Mouse (Mus musculus) CH12.LX (cell line): ENCODE measurements around the gene Ncaph2. TPM values are rescaled to one million over a fixed set of nuclear protein-coding genes. Genes with fewer than 3 reads are reported as not detected.

Source experiments
- DNase-seq: peaks from one replicate; pipeline ENCODE4 v3.0.0-alpha.2; 2013; ENCODE audit errors: extremely low read depth
- H3K27ac ChIP-seq: 2 replicates; pipeline ENCODE4 v1.5.1; 2012; ENCODE audit warnings: low read depth, mild to moderate bottlenecking, control low read depth, moderate library complexity; ENCODE audit not compliant: insufficient read depth
- H3K27me3 ChIP-seq: replicated peaks from 2 replicates; pipeline ENCODE3; 2012; ENCODE audit warnings: inconsistent platforms
- H3K36me3 ChIP-seq, 2 experiments: replicated peaks in 1 of 2; 2 replicates each; pipeline versions ENCODE3 to v1.6.1; 2012; ENCODE audit warnings: inconsistent platforms in 1 of 2, low read length in 1 of 2, mild to moderate bottlenecking in 1 of 2, mixed read lengths in 1 of 2, moderate library complexity in 1 of 2; ENCODE audit not compliant: control insufficient read depth in 1 of 2, insufficient read depth in 1 of 2
- H3K4me1 ChIP-seq, 2 experiments: 2 replicates each; pipeline ENCODE4 v1.6.1; 2012; ENCODE audit warnings: inconsistent platforms in 1 of 2, moderate library complexity in 1 of 2; ENCODE audit not compliant: insufficient read depth in 2 of 2, control insufficient read depth in 1 of 2
- H3K4me2 ChIP-seq: 2 replicates; pipeline ENCODE4 v1.6.1; 2012; ENCODE audit warnings: low read depth, mild to moderate bottlenecking, control low read depth; ENCODE audit not compliant: poor library complexity, insufficient read depth, severe bottlenecking
- H3K4me3 ChIP-seq, 3 experiments: fragments of 150-350 bp in 1 of 3; sonication (generic) in 1 of 3; replicated peaks in 1 of 3; 2 replicates each; pipeline versions ENCODE3 to v1.5.1; 2011 to 2012; ENCODE audit warnings: low read depth in 2 of 3, low read length in 2 of 3, mild to moderate bottlenecking in 2 of 3, moderate library complexity in 2 of 3, control low read depth in 1 of 3, improper control_type of control experiment in 1 of 3, inconsistent platforms in 1 of 3, mixed read lengths in 1 of 3; ENCODE audit not compliant: poor library complexity in 1 of 3
- H3K79me2 ChIP-seq: replicated peaks from 2 replicates; pipeline ENCODE4 v1.6.1; 2012; ENCODE audit warnings: mild to moderate bottlenecking, moderate library complexity; ENCODE audit not compliant: control insufficient read depth, poor library complexity, insufficient read depth, severe bottlenecking; ENCODE audit errors: extremely low read depth
- H3K9ac ChIP-seq: 2 replicates; pipeline ENCODE4 v1.6.1; 2012; ENCODE audit warnings: low read depth, mild to moderate bottlenecking, control low read depth, moderate library complexity; ENCODE audit not compliant: insufficient read depth
- H3K9me3 ChIP-seq: replicated peaks from 2 replicates; pipeline ENCODE3; 2012; ENCODE audit warnings: low read length, inconsistent platforms, mixed read lengths
- BHLHE40 ChIP-seq: IDR thresholded peaks from 2 replicates; pipeline ENCODE4 v1.6.1; 2011; ENCODE audit warnings: mild to moderate bottlenecking, low read depth, low read length, improper control_type of control experiment
- CTCF ChIP-seq, 2 experiments: IDR thresholded peaks in 1 of 2; conservative IDR thresholded peaks in 1 of 2; 2 replicates each; pipeline ENCODE4 v1.5.1; 2011 to 2012; ENCODE audit warnings: low read depth in 2 of 2, low read length in 2 of 2, improper control_type of control experiment in 1 of 2, inconsistent platforms in 1 of 2, mild to moderate bottlenecking in 1 of 2, moderate library complexity in 1 of 2
- ELF1 ChIP-seq: IDR thresholded peaks from 2 replicates; pipeline ENCODE4 v1.6.1; 2014; ENCODE audit warnings: low read depth, mild to moderate bottlenecking, inconsistent platforms, low read length, improper control_type of control experiment
- ETS1 ChIP-seq: conservative IDR thresholded peaks from 2 replicates; pipeline ENCODE4 v1.6.1; 2012; ENCODE audit warnings: low read depth, mild to moderate bottlenecking, inconsistent platforms, low read length, improper control_type of control experiment, moderate library complexity
- HCFC1 ChIP-seq: IDR thresholded peaks from 2 replicates; pipeline ENCODE4 v1.6.1; 2012; ENCODE audit warnings: low read depth, mild to moderate bottlenecking, inconsistent platforms, low read length, improper control_type of control experiment
- IRF4 ChIP-seq: IDR thresholded peaks from 2 replicates; pipeline ENCODE4 v1.6.1; 2014; ENCODE audit warnings: low read depth, mild to moderate bottlenecking, inconsistent platforms, low read length, improper control_type of control experiment
- JUN ChIP-seq: IDR thresholded peaks from 2 replicates; pipeline ENCODE4 v1.6.1; 2011; ENCODE audit warnings: low read depth, mild to moderate bottlenecking, low read length, improper control_type of control experiment, moderate library complexity; ENCODE audit not compliant: insufficient read depth
- KAT2A ChIP-seq: IDR thresholded peaks from 2 replicates; pipeline ENCODE4 v1.6.1; 2012; ENCODE audit warnings: low read length, improper control_type of control experiment, inconsistent platforms; ENCODE audit not compliant: insufficient replicate concordance
- MAX ChIP-seq: IDR thresholded peaks from 2 replicates; pipeline ENCODE4 v1.6.1; 2011; ENCODE audit warnings: low read length, improper control_type of control experiment
- MEF2A ChIP-seq: IDR thresholded peaks from 2 replicates; pipeline ENCODE4 v1.6.1; 2014; ENCODE audit warnings: low read depth, mild to moderate bottlenecking, inconsistent platforms, low read length, improper control_type of control experiment, borderline replicate concordance
- MXI1 ChIP-seq: IDR thresholded peaks from 2 replicates; pipeline ENCODE4 v1.6.1; 2011; ENCODE audit warnings: mild to moderate bottlenecking, low read depth, low read length, improper control_type of control experiment
- MYC ChIP-seq: IDR thresholded peaks from 2 replicates; pipeline ENCODE4 v1.6.1; 2011; ENCODE audit warnings: low read depth, mild to moderate bottlenecking, improper control_type of control experiment, low read length
- NELFE ChIP-seq: IDR thresholded peaks from 2 replicates; pipeline ENCODE4 v1.6.1; 2011; ENCODE audit warnings: low read depth, low read length, improper control_type of control experiment
- PAX5 ChIP-seq: IDR thresholded peaks from 2 replicates; pipeline ENCODE4 v1.6.1; 2012; ENCODE audit warnings: low read length, inconsistent platforms, mixed read lengths
- POLR2A ChIP-seq: IDR thresholded peaks from 2 replicates; pipeline ENCODE4 v1.6.1; 2011; ENCODE audit warnings: low read depth, mild to moderate bottlenecking, improper control_type of control experiment, low read length
- SIN3A ChIP-seq: IDR thresholded peaks from 2 replicates; pipeline ENCODE4 v1.6.1; 2012; ENCODE audit warnings: low read length, improper control_type of control experiment, inconsistent platforms
- SMC3 ChIP-seq: IDR thresholded peaks from 2 replicates; pipeline ENCODE4 v1.6.1; 2011; ENCODE audit warnings: low read depth, low read length, improper control_type of control experiment
- TCF12 ChIP-seq: IDR thresholded peaks from 2 replicates; pipeline ENCODE4 v1.6.1; 2014; ENCODE audit warnings: low read depth, mild to moderate bottlenecking, inconsistent platforms, low read length, improper control_type of control experiment
- USF1 ChIP-seq: IDR thresholded peaks from 2 replicates; pipeline ENCODE4 v1.6.1; 2014; ENCODE audit warnings: low read depth, mild to moderate bottlenecking, inconsistent platforms, low read length, improper control_type of control experiment
- USF2 ChIP-seq: conservative IDR thresholded peaks from 2 replicates; pipeline ENCODE4 v1.6.1; 2011; ENCODE audit warnings: low read depth, low read length, improper control_type of control experiment
- ZMIZ1 ChIP-seq: IDR thresholded peaks from 2 replicates; pipeline ENCODE4 v1.6.1; 2012; ENCODE audit warnings: low read depth, mild to moderate bottlenecking, inconsistent platforms, low read length, improper control_type of control experiment
- ZNF384 ChIP-seq: IDR thresholded peaks from 2 replicates; pipeline ENCODE4 v1.6.1; 2012; ENCODE audit warnings: low read depth, low read length, improper control_type of control experiment, inconsistent platforms
- dilution Hi-C: fragments of 300-500 bp; cut with MboI; formaldehyde crosslinking; loops from 2 replicates; pipeline ENCODE4 v1.14.3; 2020; ENCODE audit warnings: low sequenced_read_pairs; ENCODE audit not compliant: extremely low pct_unique_long_range_greater_than_20kb, extremely low pct_ligation_motif_present
- in situ Hi-C: fragments of 300-500 bp; cut with MboI; formaldehyde crosslinking; loops from 3 replicates; pipeline ENCODE4 v1.14.3; 2019; ENCODE audit warnings: low sequenced_read_pairs, low pct_ligation_motif_present, low pct_unique_long_range_greater_than_20kb, mixed read lengths
- polyA plus RNA-seq: library from polyadenylated mRNA; unstranded; fragments of >175 nt; gene quantifications from 2 replicates; pipeline ENCODE4 v1.2.1, GENCODE M21; 2012; ENCODE audit warnings: low read depth; ENCODE audit not compliant: insufficient read length
- total RNA-seq, 2 experiments: library from RNA; depleted of rRNA; stranded (reverse); fragments of 300-350 nt in 1 of 2; fragments of >200 nt in 1 of 2; gene quantifications; 2 replicates each; pipeline ENCODE4 v1.2.3; 2012 to 2014

The Ncaph2 gene
- total and polyA plus RNA-seq, 3 experiments, result 95.4 to 151 (median 106) TPM

DNA sequence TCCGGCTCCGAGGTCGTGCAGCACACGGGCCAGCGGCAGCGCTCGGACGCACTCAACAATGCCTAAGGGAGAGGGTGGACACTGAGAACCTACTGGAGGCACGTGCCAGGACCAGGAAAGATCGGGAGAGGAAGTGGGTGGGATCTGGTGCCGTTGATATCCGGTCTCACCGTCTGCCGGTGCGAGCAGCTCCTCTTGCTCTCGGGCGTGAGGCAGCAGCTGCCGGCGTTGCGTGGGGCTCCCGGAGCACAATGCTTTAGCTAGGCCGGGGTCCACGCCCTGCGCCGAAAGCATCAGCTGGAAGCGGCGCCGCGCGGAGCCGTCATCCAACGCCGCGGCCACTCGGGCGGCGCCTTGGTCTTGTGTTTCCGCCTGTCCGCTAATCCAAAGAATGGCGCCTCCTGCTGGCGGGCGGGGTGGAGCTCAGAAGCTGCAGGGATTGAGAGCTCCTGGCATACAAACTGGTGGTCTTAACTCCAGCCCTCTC is 18.3 kb downstream of the Ncaph2 start, which contains the start of gene Sco2:
Gene Sco2 (minus strand): TSS at position 85 of the 487 bp plus-strand sequence.
- Histone ChIP-seq H3K4me2 (peak within 1 kb of the TSS; percentile 65), H3K79me2 (no peaks in the 10 kb centered on the region), H3K27me3 (no peaks in the 10 kb centered on the region), H3K9me3 (peaks cover 9% of the 10 kb centered on the region), H3K9ac (peak within 1 kb of the TSS; percentile 83), H3K27ac (peak within 1 kb of the TSS; percentile 83), H3K36me3 (peaks cover 38 to 41% of the 10 kb centered on the region in 2 experiments), H3K4me3 (peak within 1 kb of the TSS; percentile 80 to 96 (median 81)), H3K4me1 (peaks cover 0 to 26% of the 10 kb centered on the region in 2 experiments; a peak in 2 of 4 replicates)
- TF ChIP-seq USF2, result 0 out of 2 replicates have a peak, but pooled peaks have one; percentile 12
- TF ChIP-seq ETS1, result no peak
- TF ChIP-seq TCF12, result peak; percentile 12; the same call in 1 of the 2 replicates
- peak; percentile 38 to 86; a peak in 3 of 4 replicates for TF ChIP-seq CTCF (conservative IDR thresholded peaks at IDR 0.05 in 1 of 2, IDR thresholded peaks at IDR 0.05 in 1 of 2; ENCODE audit: low read depth in 2 of 2, low read length in 2 of 2)
- TF ChIP-seq MAX, result peak; percentile 94
- TF ChIP-seq MXI1, result peak; percentile 82; the same call in 1 of the 2 replicates
- TF ChIP-seq ZNF384, result no peak
- 0 out of 2 replicates have a peak, but pooled peaks have one; percentile 16 for TF ChIP-seq USF1
- TF ChIP-seq JUN, result no peak
- TF ChIP-seq KAT2A, result 0 out of 2 replicates have a peak, but pooled peaks have one; percentile 22
- TF ChIP-seq NELFE, result peak; percentile 63; the same call in 1 of the 2 replicates
- peak; percentile 71; the same call in 1 of the 2 replicates for TF ChIP-seq SIN3A
- TF ChIP-seq PAX5, result no peak
- 0 out of 2 replicates have a peak, but pooled peaks have one; percentile 4 for TF ChIP-seq IRF4
- peak; percentile 64 for TF ChIP-seq SMC3
- peak; percentile 77 for TF ChIP-seq POLR2A
- peak; percentile 95 for TF ChIP-seq BHLHE40
- TF ChIP-seq ZMIZ1, result no peak; the same call in 1 of the 2 replicates
- TF ChIP-seq MYC, result peak; percentile 75
- peak; percentile 69; the same call in 1 of the 2 replicates for TF ChIP-seq ELF1
- peak; percentile 56 for TF ChIP-seq HCFC1
- TF ChIP-seq MEF2A, result 0 out of 2 replicates have a peak, but pooled peaks have one; percentile 38
- in situ Hi-C loops (loop anchor here (25.0 kb wide), 1 partner anchor 262 kb away; the partner anchor contains the start of gene Tubgcp6), dilution Hi-C loops (no loop called here)
- DNase-seq, result peak; percentile 89
